Mouse (Mus musculus) left cerebral cortex, postnatal 36 days (tissue): ENCODE data around the gene Gm35315. TPM values are rescaled to one million over a fixed set of nuclear protein-coding genes. Genes with fewer than 3 reads are reported as not detected.
"Not testable (repeated sequence)": the region's sequence is repeated elsewhere in the genome, so short reads cannot be mapped to it uniquely, and the experiment has no call there.

Experiments
- DNase-seq, 2 experiments: peaks; one replicate each; pipeline ENCODE4 v3.0.0; 2021 to 2022; ENCODE audit warnings: low spot score in 2 of 2, mixed read lengths in 1 of 2
- intact Hi-C: fragments of 180-260 bp; cut with DNase I; formaldehyde crosslinking; loops from one replicate; pipeline ENCODE4 v1.15.1; 2025
- total RNA-seq, 2 experiments: library from RNA; stranded (reverse); gene quantifications; 2 replicates each; pipeline ENCODE4 v1.2.3; 2021

Gene Gm35315
- total RNA-seq, 2 experiments from 2014 or later = 0.48 to 0.72 TPM

DNA sequence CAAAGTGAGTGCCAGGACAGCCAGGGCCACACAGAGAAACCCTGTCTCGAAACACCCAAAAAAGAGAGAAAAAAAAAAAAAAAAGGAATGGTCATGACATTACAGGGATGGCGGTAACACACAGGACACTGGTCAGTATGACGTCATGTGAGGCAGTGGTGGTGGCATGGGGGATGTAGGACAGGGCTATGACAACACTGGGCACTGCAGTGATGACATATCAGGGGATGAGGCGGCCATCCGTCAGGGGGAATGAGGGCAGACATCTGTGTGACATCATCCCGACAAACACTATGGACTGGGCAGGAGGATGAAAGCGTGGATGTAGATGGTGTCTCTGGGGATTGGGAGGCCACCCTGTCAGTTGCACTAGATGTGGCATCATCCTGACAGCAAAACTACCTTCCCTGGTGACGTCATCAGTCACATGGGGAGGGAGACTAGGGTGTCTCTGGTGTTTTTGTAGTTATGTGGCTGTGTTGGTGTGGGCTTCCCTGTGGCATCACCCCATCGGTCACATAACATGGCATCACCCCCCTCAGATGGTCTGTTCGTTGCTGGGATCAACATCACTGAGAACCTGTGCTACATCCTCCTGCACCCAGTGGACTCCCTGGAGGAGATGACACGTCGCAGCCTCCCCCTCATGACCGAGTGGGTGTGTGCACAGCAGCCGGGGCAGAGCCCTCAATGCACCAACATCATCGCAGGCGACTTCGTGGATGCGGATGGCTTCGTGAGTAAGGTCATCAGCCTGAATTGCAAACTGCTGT is 8.8 kb upstream of the Gm35315 start:
- DNase-seq = peak in 1 of 2 experiments; percentile 12

DNA sequence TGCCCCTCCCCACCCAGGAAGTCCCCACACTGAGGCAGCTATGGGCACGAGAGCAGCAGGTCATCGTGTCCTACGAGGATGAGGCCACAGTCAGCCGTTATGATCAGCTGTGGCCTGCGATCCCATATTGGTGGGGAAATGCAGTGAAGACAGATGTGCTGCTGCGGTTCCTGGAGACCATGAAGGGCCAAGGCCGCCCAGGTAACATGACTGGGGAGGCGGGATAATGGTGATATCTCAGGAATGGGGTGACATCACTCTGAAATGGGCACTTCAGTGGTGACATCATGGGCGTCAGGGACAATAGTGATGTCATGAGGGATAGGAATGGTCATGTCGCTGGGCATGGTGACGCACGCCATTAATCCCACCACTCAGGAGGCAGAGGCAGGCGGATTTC is 8.2 kb upstream of the Gm35315 start:
- peak in 1 of 2 experiments; percentile 6 for DNase-seq
- intact Hi-C loops = loop anchor here (10.0 kb wide), 1 partner anchor 1738 kb away; the partner anchor contains the start of gene Gm42517

More for the DNA sequence above, 8.8 kb upstream of the Gm35315 start:
- intact Hi-C loops = loop anchor here (10.0 kb wide), 1 partner anchor 1738 kb away; the partner anchor contains the start of gene Gm42517

- intact Hi-C loops = loop anchor here (10.0 kb wide), 1 partner anchor 1737 kb away; the partner anchor contains the start of gene Gm42517
- peak; percentile 80 for DNase-seq
These were observed 7.6 kb upstream of the Gm35315 start for GRCm38 (mm10) chr5:110101716-110102347.

- intact Hi-C loops = loop anchor here (10.0 kb wide), 1 partner anchor 1736 kb away; the partner anchor contains the start of gene Gm42517
- DNase-seq = peak; percentile 16 to 32
These were observed 6.9 kb upstream of the Gm35315 start for GRCm38 (mm10) chr5:110100921-110101631.

GRCm38 (mm10) chr5:110099656-110100580 is 5.7 kb upstream of the Gm35315 start, which contains the start of gene Plcxd1:
Gene Plcxd1, plus strand, starts transcription at chr5:110099969.
- intact Hi-C loops = loop anchor here (10.0 kb wide), 1 partner anchor 1735 kb away; the partner anchor contains the start of gene Gm42517
- peak in 1 of 2 experiments; percentile 14 for DNase-seq

DNA sequence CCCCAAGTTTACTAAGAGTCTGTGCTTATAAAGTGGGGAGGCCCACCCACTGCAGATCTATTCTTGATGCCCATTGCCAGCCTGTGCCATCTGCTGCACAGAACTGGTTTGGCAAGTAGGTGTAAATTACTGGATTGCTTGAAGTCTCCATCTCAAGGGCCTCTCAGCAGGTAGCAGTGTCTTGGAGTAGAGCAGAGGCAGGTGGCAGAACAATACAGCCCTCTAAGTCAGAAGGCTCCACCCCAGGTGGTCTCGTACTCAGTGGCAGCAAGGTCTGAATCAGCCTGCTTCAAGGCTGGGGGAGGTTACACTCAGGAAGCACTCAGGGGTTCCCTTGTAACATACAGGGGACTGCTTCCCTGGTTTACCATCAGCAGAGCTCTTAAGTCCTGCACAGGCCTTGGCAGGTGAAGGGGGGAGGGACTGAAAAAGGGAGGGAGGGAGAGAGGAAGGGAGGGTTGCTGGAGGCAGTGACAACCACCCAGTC is 4.8 kb upstream of the Gm35315 start:
- intact Hi-C loops = no loop called here
- DNase-seq = peak; percentile 49 to 62

DNA sequence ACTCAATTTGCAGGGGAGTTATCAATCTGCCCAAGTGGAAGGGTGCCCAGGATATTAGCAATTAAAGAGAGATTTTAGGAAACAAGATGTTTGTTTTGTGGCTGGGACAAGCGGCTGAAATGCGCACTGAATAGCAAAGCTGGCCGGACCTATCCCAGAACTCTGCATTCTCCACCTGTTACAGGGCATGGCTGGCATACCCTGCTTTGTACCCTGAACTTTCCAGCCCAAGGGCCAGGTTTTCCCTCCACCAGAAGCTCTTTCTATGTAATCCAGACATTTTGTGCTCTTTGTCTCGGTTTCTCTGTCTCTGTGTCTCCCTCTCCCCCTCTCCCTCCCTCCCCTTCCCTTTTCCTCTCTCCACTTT is 610 bp upstream of the Gm35315 start:
- intact Hi-C loops = loop anchor here (1.0 to 2.0 kb wide), 2 partner anchors 12 to 36 kb away; no protein-coding TSS in a partner anchor
- no peak for DNase-seq

GRCm38 (mm10) chr5:110091546-110091945 is 2.7 kb downstream of the Gm35315 start:
- DNase-seq = no peak
- intact Hi-C loops = no loop called here

- intact Hi-C loops = no loop called here
- no peak for DNase-seq
These were observed 7.9 kb downstream of the Gm35315 start for GRCm38 (mm10) chr5:110086161-110086866.

- DNase-seq = no peak
- intact Hi-C loops = no loop called here
These were observed 11.3 kb downstream of the Gm35315 start for GRCm38 (mm10) chr5:110082961-110083360.

DNA sequence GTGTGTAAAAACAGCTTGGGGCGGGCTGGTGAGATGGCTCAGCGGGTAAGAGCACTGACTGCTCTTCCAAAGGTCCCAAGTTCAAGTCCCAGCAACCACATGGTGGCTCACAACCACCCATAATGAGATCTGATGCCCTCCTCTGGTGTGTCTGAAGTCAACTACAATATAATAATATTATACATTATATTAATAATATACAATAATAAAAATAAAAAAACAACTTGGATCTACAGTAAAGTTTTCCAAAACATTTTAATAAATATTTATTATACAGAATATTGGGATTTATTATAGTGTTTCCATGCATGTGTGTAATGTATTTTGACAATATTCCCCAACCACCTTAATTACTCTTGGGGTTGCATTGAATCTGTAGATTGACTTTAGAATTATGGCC is 21.8 kb downstream of the Gm35315 start, which contains the start of gene Gm17655:
Gene Gm17655 (minus strand): TSS at position 101 of the 400 bp plus-strand sequence.
- intact Hi-C loops, DNase-seq: not testable (repeated sequence)

- peak; percentile 80 for DNase-seq
- intact Hi-C loops = loop anchor here (2.0 kb wide), 1 partner anchor 37 kb away; the partner anchor contains the start of gene Gm35315
These were observed 36.4 kb downstream of the Gm35315 start for GRCm38 (mm10) chr5:110057637-110058408.

Other genes with a start within 250 kb of the Gm35315 start
- 10 to 100 TPM; 28.0 to 43.1 TPM for gene Gm15446, start 171.0 kb downstream of the Gm35315 start, total RNA-seq
- gene Zfp932, start 97.9 kb downstream of the Gm35315 start, total RNA-seq = 10 to 100 TPM; 40.8 to 61.3 TPM
- 1 to 10 TPM; 7.2 to 7.6 TPM for gene Gm17655, start 21.9 kb downstream of the Gm35315 start, total RNA-seq
- gene Plcxd1, start 5.5 kb upstream of the Gm35315 start, total RNA-seq = 10 to 100 TPM; 11.1 to 12.0 TPM
- gene Gtpbp6, start 13.8 kb upstream of the Gm35315 start, total RNA-seq = 10 to 100 TPM; 85.4 to 88.5 TPM
- gene Zfp605, start 15.7 kb upstream of the Gm35315 start, total RNA-seq = 10 to 100 TPM; 15.4 to 18.8 TPM
- 10 to 100 TPM; 42.5 to 62.2 TPM for gene Chfr, start 41.4 kb upstream of the Gm35315 start, total RNA-seq
- gene Golga3, start 82.3 kb upstream of the Gm35315 start, total RNA-seq = 10 to 100 TPM; 42.0 to 46.7 TPM
- 10 to 100 TPM; 37.1 to 37.2 TPM for gene Ankle2, start 136.6 kb upstream of the Gm35315 start, total RNA-seq
- gene Pgam5, start 175.5 kb upstream of the Gm35315 start, total RNA-seq = 10 to 100 TPM; 61.0 to 68.1 TPM
- 1 to 10 TPM; 6.9 to 8.5 TPM for gene Pxmp2, start 191.8 kb upstream of the Gm35315 start, total RNA-seq
- gene Pole, start 191.9 kb upstream of the Gm35315 start, total RNA-seq = 1 to 10 TPM; 1.0 to 1.5 TPM
- gene P2rx2, start 248.8 kb upstream of the Gm35315 start, total RNA-seq = not detected